Mouse (Mus musculus) kidney, postnatal 0 days (tissue): ENCODE measurements around the gene Cracr2b. TPM values are rescaled to one million over a fixed set of nuclear protein-coding genes. Genes with fewer than 3 reads are reported as not detected.
A peak's percentile ranks its signal among the peaks of the same experiment; 100 is the strongest.

Source experiments
- ATAC-seq: fragments of 200-750 bp; cut with Nextera tagmentation; replicated peaks from 2 replicates; pipeline ENCODE4 v1.8.0; 2017; ENCODE audit warnings: low read depth, moderate number of reproducible peaks, moderate TSS enrichment, moderate library complexity; ENCODE audit not compliant: low FRiP score
- DNase-seq: peaks from one replicate; pipeline ENCODE4 v3.0.0-alpha.2; 2016; ENCODE audit warnings: low spot score
- H3K27ac ChIP-seq: fragments of 300-500 bp; sonication (generic); 2 replicates; pipeline ENCODE4 v1.5.1; 2014; ENCODE audit warnings: mild to moderate bottlenecking
- H3K27me3 ChIP-seq: fragments of 300-500 bp; sonication (generic); 2 replicates; pipeline ENCODE4 v1.6.1; 2014; ENCODE audit warnings: low read length, mixed read lengths; ENCODE audit not compliant: insufficient read depth
- H3K36me3 ChIP-seq: fragments of 300-500 bp; sonication (generic); 2 replicates; pipeline ENCODE4 v1.6.1; 2014; ENCODE audit warnings: low read length, mixed read lengths; ENCODE audit not compliant: insufficient read depth
- H3K4me1 ChIP-seq: fragments of 300-500 bp; sonication (generic); replicated peaks from 2 replicates; pipeline ENCODE4 v1.6.1; 2014; ENCODE audit warnings: antibody characterized with exemption, low read length, mixed read lengths; ENCODE audit not compliant: insufficient read depth
- H3K4me2 ChIP-seq: fragments of 300-500 bp; sonication (generic); 2 replicates; pipeline ENCODE4 v1.6.1; 2014; ENCODE audit warnings: mild to moderate bottlenecking, low read length, moderate library complexity, mixed read lengths
- H3K4me3 ChIP-seq: fragments of 300-500 bp; sonication (generic); replicated peaks from 2 replicates; pipeline ENCODE4 v1.5.1; 2014; ENCODE audit warnings: low read depth, low read length
- H3K9ac ChIP-seq: fragments of 300-500 bp; sonication (generic); 2 replicates; pipeline ENCODE4 v1.6.1; 2014; ENCODE audit warnings: low read depth, low read length
- H3K9me3 ChIP-seq: fragments of 300-500 bp; sonication (generic); replicated peaks from 2 replicates; pipeline ENCODE4 v1.6.1; 2016; ENCODE audit warnings: low read length, inconsistent platforms, mixed read lengths
- CTCF ChIP-seq: IDR thresholded peaks from 2 replicates; pipeline ENCODE4 v1.5.1; 2016; ENCODE audit warnings: antibody characterized with exemption, low read depth, mild to moderate bottlenecking, moderate library complexity
- WGBS: fragments of 180-500 bp; shearing (Covaris S2); extraction: QIAGEN DNeasy Blood & Tissue Kit; methylation state at CpG from one replicate; pipeline ENCODE4 v1.1.7; 2014; 5-methylcytosine and 5-hydroxymethylcytosine counted together
- polyA plus RNA-seq: library from polyadenylated mRNA; unstranded; fragments of >200 nt; fragmentation: Nextera tagmentation; extraction: Ambion mirVana; gene quantifications from 2 replicates; pipeline ENCODE4 v1.2.1, GENCODE M21; 2015

Cracr2b gene
- polyA plus RNA-seq, 1 experiment from 2014 or later = 16.1 TPM

GRCm38 (mm10) chr7:141457986-141458660 lies 2.8 kb upstream of the Cracr2b start:
- no peak overlapping the region for H3K9ac ChIP-seq
- peak; percentile 69 for TF ChIP-seq CTCF
- ATAC-seq = no peak
- H3K36me3 ChIP-seq = peaks cover 13% of the 10 kb centered on the region; the same call in 1 of the 2 replicates
- DNase-seq = peak; percentile 58
- H3K4me3 ChIP-seq = no peak overlapping the region
- H3K27me3 ChIP-seq = no peaks in the 10 kb centered on the region
- 75% methylated on average over 15 of the region's 15 CpGs for WGBS
- no peak overlapping the region for H3K27ac ChIP-seq
- peaks cover 15% of the 10 kb centered on the region for H3K4me1 ChIP-seq
- no peaks in the 10 kb centered on the region for H3K9me3 ChIP-seq
- H3K4me2 ChIP-seq = no peak overlapping the region

- no peak overlapping the region for H3K4me3 ChIP-seq
- ATAC-seq = no peak
- H3K9ac ChIP-seq = no peak overlapping the region
- H3K4me2 ChIP-seq = no peak overlapping the region
- H3K27me3 ChIP-seq = no peaks in the 10 kb centered on the region
- no peak for DNase-seq
- no peaks in the 10 kb centered on the region for H3K9me3 ChIP-seq
- no peak overlapping the region for H3K27ac ChIP-seq
- WGBS = 92% methylated on average over 11 of the region's 11 CpGs
- peaks cover 13% of the 10 kb centered on the region; the same call in 1 of the 2 replicates for H3K36me3 ChIP-seq
- H3K4me1 ChIP-seq = peaks cover 15% of the 10 kb centered on the region
- no peak for TF ChIP-seq CTCF
Measured at GRCm38 (mm10) chr7:141458661-141459060, 2.2 kb upstream of the Cracr2b start.

GRCm38 (mm10) chr7:141459301-141459711 lies 1.6 kb upstream of the Cracr2b start:
- ATAC-seq (no peak), DNase-seq (no peak)
- Histone ChIP-seq H3K27me3 (no peaks in the 10 kb centered on the region), H3K4me3 (no peak overlapping the region), H3K4me1 (peaks cover 20% of the 10 kb centered on the region), H3K36me3 (peaks cover 13% of the 10 kb centered on the region; the same call in 1 of the 2 replicates), H3K27ac (no peak overlapping the region), H3K9ac (no peak overlapping the region), H3K4me2 (no peak overlapping the region), H3K9me3 (no peaks in the 10 kb centered on the region)
- TF ChIP-seq CTCF = no peak
- WGBS = 92% methylated on average over 17 of the region's 17 CpGs

DNA sequence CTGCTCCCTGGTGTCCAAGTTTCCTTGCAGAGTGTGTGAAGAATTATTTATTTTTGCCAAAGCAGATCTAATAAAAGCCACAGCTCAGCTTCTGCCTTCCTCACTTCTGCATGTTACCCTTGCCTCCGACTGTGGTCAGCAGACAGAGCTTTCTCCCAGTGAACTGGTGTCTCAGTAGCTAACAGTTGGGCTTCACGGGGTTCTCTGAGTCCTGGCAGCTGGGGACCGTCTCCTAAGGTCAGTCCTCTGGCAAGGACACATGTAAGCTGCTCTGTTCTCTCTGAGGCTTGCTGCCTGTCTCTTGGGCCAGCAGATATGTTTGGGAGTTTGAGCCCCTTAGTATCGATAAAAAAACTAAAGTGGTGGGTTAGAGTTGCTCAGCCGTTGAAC lies 898 bp upstream of the Cracr2b start:
- Histone ChIP-seq H3K27ac (no peak overlapping the region), H3K36me3 (peaks cover 13% of the 10 kb centered on the region; the same call in 1 of the 2 replicates), H3K9me3 (no peaks in the 10 kb centered on the region), H3K27me3 (no peaks in the 10 kb centered on the region), H3K4me2 (no peak overlapping the region), H3K9ac (no peak overlapping the region), H3K4me3 (no peak overlapping the region), H3K4me1 (peaks cover 27% of the 10 kb centered on the region)
- no peak for TF ChIP-seq CTCF
- ATAC-seq (no peak), DNase-seq (no peak)
- WGBS = 62% methylated on average over 5 of the region's 5 CpGs

DNA sequence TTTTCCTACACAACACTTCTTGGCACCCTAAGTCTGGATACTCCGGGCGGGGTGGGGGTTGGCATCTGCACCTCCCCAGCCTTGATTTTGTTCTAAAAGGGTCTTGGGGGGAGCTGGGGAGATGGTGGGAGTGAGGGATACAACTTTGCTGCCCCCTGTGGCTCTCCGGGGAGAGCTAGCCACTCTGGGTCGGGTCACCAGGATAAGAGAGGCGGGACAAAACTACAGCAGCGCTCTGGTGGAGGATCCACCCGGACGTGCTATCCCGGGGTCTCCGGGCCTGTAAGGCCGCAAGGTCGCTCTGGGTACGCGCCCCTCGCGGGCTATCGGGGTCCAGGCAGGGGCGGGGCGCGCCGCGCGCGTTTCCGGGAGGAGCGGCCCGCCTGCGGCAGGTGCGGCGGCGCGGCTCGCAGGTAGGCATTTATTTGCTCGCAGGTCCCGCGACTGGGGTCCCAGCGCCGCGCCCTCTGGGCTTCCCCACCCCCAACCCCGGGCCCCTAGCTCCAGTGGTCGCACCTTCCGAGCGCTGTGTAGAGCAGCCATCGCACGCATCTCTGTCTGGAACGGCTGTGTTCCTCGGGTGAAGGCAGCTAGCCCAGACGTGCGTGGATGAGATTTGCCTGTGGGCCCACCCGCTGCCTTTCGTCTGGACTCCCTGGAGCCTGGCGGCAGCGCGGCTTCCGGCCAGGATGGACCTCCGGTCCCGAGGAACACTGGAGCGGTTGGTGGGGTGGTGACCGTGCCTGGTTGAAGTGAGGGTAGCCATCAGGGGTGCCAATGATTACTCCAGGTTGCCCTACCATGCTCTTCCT lies 833 bp downstream of the Cracr2b start:
- peak overlapping the region; percentile 66 for H3K9ac ChIP-seq
- H3K4me3 ChIP-seq = peak overlapping the region; percentile 47
- H3K4me2 ChIP-seq = peak overlapping the region; percentile 79
- peaks cover 13% of the 10 kb centered on the region; the same call in 1 of the 2 replicates for H3K36me3 ChIP-seq
- H3K9me3 ChIP-seq = no peaks in the 10 kb centered on the region
- peak; percentile 63 for DNase-seq
- 2% methylated on average over 54 of the region's 59 CpGs for WGBS
- peak; percentile 44 for TF ChIP-seq CTCF
- peaks cover 33% of the 10 kb centered on the region for H3K4me1 ChIP-seq
- H3K27me3 ChIP-seq = no peaks in the 10 kb centered on the region
- ATAC-seq = 0 out of 2 replicates have a peak, but pooled peaks have one; percentile 3
- H3K27ac ChIP-seq = 0 out of 2 replicates have a peak overlapping the region, but pooled peaks have one; percentile 20

- DNase-seq = no peak
- Histone ChIP-seq H3K9ac (peak overlapping the region; percentile 66; the same call in 1 of the 2 replicates), H3K36me3 (peaks cover 13% of the 10 kb centered on the region; the same call in 1 of the 2 replicates), H3K4me1 (peaks cover 37% of the 10 kb centered on the region), H3K27ac (0 out of 2 replicates have a peak overlapping the region, but pooled peaks have one; percentile 20), H3K4me2 (peak overlapping the region; percentile 79), H3K27me3 (no peaks in the 10 kb centered on the region), H3K9me3 (no peaks in the 10 kb centered on the region), H3K4me3 (peak overlapping the region; percentile 47)
- ATAC-seq = no peak
- 12% methylated on average over 5 of the region's 5 CpGs for WGBS
- no peak for TF ChIP-seq CTCF
Measured at GRCm38 (mm10) chr7:141462333-141462821, 1.5 kb downstream of the Cracr2b start.
